Mouse (Mus musculus) gastrocnemius, adult 2 months (tissue): ENCODE data around the gene Olfr522. TPM values are rescaled to one million over a fixed set of nuclear protein-coding genes. Genes with fewer than 3 reads are reported as not detected.

ENCODE experiments used
- DNase-seq: peaks from one replicate; pipeline ENCODE4 v3.0.0; 2022
- H3K27ac ChIP-seq: fragments of 200-600 bp; 2 replicates; pipeline ENCODE4 v1.8.1; 2022; ENCODE audit warnings: mild to moderate bottlenecking
- H3K4me3 ChIP-seq: fragments of 200-600 bp; 2 replicates; pipeline ENCODE4 v1.8.1; 2022; ENCODE audit warnings: mild to moderate bottlenecking, moderate library complexity
- CTCF ChIP-seq: fragments of 200-600 bp; IDR thresholded peaks from 2 replicates; pipeline ENCODE4 v1.8.1; 2022; ENCODE audit warnings: antibody characterized with exemption, mild to moderate bottlenecking, moderate library complexity
- intact Hi-C: fragments of 180-260 bp; cut with DNase I; formaldehyde crosslinking; loops from one replicate; pipeline ENCODE4 v1.15.1; 2025
- total RNA-seq, 2 experiments: library from RNA; stranded (reverse); gene quantifications; 2 replicates each; pipeline ENCODE4 v1.2.3; 2021

The Olfr522 gene
- total RNA-seq, 2 experiments from 2014 or later = not detected

- no peak for DNase-seq
- intact Hi-C loops = no loop called here
- no peak for TF ChIP-seq CTCF
- no peak overlapping the region for H3K27ac ChIP-seq
- no peak overlapping the region for H3K4me3 ChIP-seq
Measured at GRCm38 (mm10) chr7:140187721-140188390, 23.3 kb upstream of the Olfr522 start.

- TF ChIP-seq CTCF = no peak
- intact Hi-C loops = no loop called here
- H3K27ac ChIP-seq = no peak overlapping the region
Measured at GRCm38 (mm10) chr7:140186646-140187620, 22.4 kb upstream of the Olfr522 start.

GRCm38 (mm10) chr7:140184206-140184605 lies 19.6 kb upstream of the Olfr522 start:
- intact Hi-C loops = no loop called here
- no peak for DNase-seq
- TF ChIP-seq CTCF = no peak
- no peak overlapping the region for H3K4me3 ChIP-seq
- no peak overlapping the region for H3K27ac ChIP-seq

More at GRCm38 (mm10) chr7:140186646-140187620, 22.4 kb upstream of the Olfr522 start:
- H3K4me3 ChIP-seq = no peak overlapping the region
- DNase-seq = no peak

- no peak for TF ChIP-seq CTCF
- intact Hi-C loops = no loop called here
- no peak for DNase-seq
- no peak overlapping the region for H3K4me3 ChIP-seq
- H3K27ac ChIP-seq = no peak overlapping the region
Measured at GRCm38 (mm10) chr7:140180692-140181091, 16.1 kb upstream of the Olfr522 start.

GRCm38 (mm10) chr7:140179176-140179575 lies 14.6 kb upstream of the Olfr522 start:
- DNase-seq = no peak
- intact Hi-C loops = no loop called here
- Histone ChIP-seq H3K27ac (no peak overlapping the region), H3K4me3 (no peak overlapping the region)
- TF ChIP-seq CTCF = no peak

- no peak for TF ChIP-seq CTCF
- no peak for DNase-seq
- no peak within 1 kb of the TSS for H3K4me3 ChIP-seq
- intact Hi-C loops = no loop called here
- H3K27ac ChIP-seq = no peak within 1 kb of the TSS
Measured at GRCm38 (mm10) chr7:140172936-140173335, 8.4 kb upstream of the Olfr522 start, which contains the start of gene Olfr523. Gene Olfr523, plus strand, starts transcription at chr7:140173217.

GRCm38 (mm10) chr7:140170863-140171262 lies 6.3 kb upstream of the Olfr522 start:
- intact Hi-C loops = no loop called here
- TF ChIP-seq CTCF = no peak
- H3K4me3 ChIP-seq = no peak overlapping the region
- no peak overlapping the region for H3K27ac ChIP-seq
- DNase-seq = no peak

GRCm38 (mm10) chr7:140169386-140169785 lies 4.8 kb upstream of the Olfr522 start:
- no peak for TF ChIP-seq CTCF
- DNase-seq = no peak
- Histone ChIP-seq H3K4me3 (no peak overlapping the region), H3K27ac (no peak overlapping the region)
- intact Hi-C loops = no loop called here

- no peak for TF ChIP-seq CTCF
- no peak overlapping the region for H3K27ac ChIP-seq
- no peak overlapping the region for H3K4me3 ChIP-seq
- intact Hi-C loops = no loop called here
- no peak for DNase-seq
Measured at GRCm38 (mm10) chr7:140167950-140168349, 3.4 kb upstream of the Olfr522 start.

- intact Hi-C loops = no loop called here
- Histone ChIP-seq H3K27ac (no peak overlapping the region), H3K4me3 (no peak overlapping the region)
- TF ChIP-seq CTCF = no peak
- DNase-seq = no peak
Measured at GRCm38 (mm10) chr7:140160363-140160762, 4.2 kb downstream of the Olfr522 start.

- Histone ChIP-seq H3K4me3 (peak within 1 kb of the TSS; percentile 53), H3K27ac (no peak within 1 kb of the TSS)
- intact Hi-C loops = no loop called here
- no peak for TF ChIP-seq CTCF
- DNase-seq = no peak
Measured at GRCm38 (mm10) chr7:140154218-140154927, 10.2 kb downstream of the Olfr522 start, which contains the start of gene Sprn. Gene Sprn, minus strand, starts transcription at chr7:140154877.

GRCm38 (mm10) chr7:140153829-140154217 lies 10.7 kb downstream of the Olfr522 start:
- intact Hi-C loops = no loop called here
- H3K27ac ChIP-seq = no peak overlapping the region
- peak overlapping the region; percentile 53 for H3K4me3 ChIP-seq
- no peak for TF ChIP-seq CTCF
- DNase-seq = no peak
